Mouse (Mus musculus) bone marrow, adult 2 months (tissue): ENCODE measurements around the gene Rab37. TPM values are rescaled to one million over a fixed set of nuclear protein-coding genes. Genes with fewer than 3 reads are reported as not detected.

ENCODE experiments used
- H3K27ac ChIP-seq: fragments of 200-500 bp; 2 replicates; pipeline ENCODE4 v1.5.1; 2012; ENCODE audit warnings: low read depth, mild to moderate bottlenecking, control low read depth, inconsistent platforms, low read length; ENCODE audit not compliant: control insufficient read depth, poor library complexity, insufficient read depth
- H3K4me1 ChIP-seq: fragments of 200-500 bp; 2 replicates; pipeline ENCODE4 v1.6.1; 2011; ENCODE audit warnings: low read length; ENCODE audit not compliant: control insufficient read depth, insufficient read depth
- H3K4me3 ChIP-seq: fragments of 200-500 bp; replicated peaks from 2 replicates; pipeline ENCODE3; 2011; ENCODE audit warnings: mild to moderate bottlenecking, low read depth, low read length, control low read depth; ENCODE audit not compliant: control insufficient read depth
- CTCF ChIP-seq: fragments of 200-500 bp; IDR thresholded peaks from 2 replicates; pipeline ENCODE4 v1.5.1; 2011; ENCODE audit warnings: low read length, control low read depth; ENCODE audit not compliant: control insufficient read depth, insufficient read depth
- POLR2A ChIP-seq: fragments of 200-500 bp; IDR thresholded peaks from 2 replicates; pipeline ENCODE4 v1.6.1; 2011; ENCODE audit warnings: low read depth, mild to moderate bottlenecking, control low read depth, low read length, borderline replicate concordance; ENCODE audit not compliant: control insufficient read depth
- WGBS: fragments of 180-500 bp; shearing (Covaris S2); methylation state at CpG from one replicate; pipeline ENCODE4 v1.1.7; 2018; 5-methylcytosine and 5-hydroxymethylcytosine counted together
- polyA plus RNA-seq: library from polyadenylated mRNA; stranded (reverse); fragments of >200 nt; gene quantifications from 2 replicates; pipeline ENCODE4 v1.2.4, GENCODE M21; 2011; ENCODE audit warnings: low replicate concordance; ENCODE audit not compliant: missing spikeins, insufficient read depth, insufficient read length

The Rab37 gene
- polyA plus RNA-seq, 1 experiment = 11.6 TPM

DNA sequence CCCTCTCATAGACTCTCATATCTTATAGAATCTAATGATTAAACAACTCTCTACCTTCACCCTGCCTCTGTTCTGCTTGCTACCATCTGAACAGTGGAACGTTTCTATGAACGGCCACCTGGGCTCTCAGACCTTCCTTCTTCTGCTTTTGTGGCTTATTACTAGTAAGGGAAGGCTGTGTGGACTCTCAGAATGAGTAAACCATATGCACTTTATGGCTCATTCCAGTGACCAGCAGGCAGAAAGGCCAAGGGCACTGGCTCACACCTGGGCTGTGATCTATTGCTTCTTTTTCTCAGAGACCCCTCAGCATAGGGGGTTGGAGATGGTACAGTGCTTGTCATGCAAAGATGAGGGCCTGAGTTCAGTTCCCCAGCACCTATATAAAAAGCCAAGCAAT, 15.4 kb downstream of the Rab37 start:
- 20% methylated on average over 2 of the region's 2 CpGs for WGBS
- TF ChIP-seq POLR2A (no peak), CTCF (no peak)
- no peak overlapping the region for H3K4me3 ChIP-seq
- peaks cover 5% of the 10 kb centered on the region; the same call in 1 of the 2 replicates for H3K4me1 ChIP-seq
- H3K27ac ChIP-seq = no peak overlapping the region

DNA sequence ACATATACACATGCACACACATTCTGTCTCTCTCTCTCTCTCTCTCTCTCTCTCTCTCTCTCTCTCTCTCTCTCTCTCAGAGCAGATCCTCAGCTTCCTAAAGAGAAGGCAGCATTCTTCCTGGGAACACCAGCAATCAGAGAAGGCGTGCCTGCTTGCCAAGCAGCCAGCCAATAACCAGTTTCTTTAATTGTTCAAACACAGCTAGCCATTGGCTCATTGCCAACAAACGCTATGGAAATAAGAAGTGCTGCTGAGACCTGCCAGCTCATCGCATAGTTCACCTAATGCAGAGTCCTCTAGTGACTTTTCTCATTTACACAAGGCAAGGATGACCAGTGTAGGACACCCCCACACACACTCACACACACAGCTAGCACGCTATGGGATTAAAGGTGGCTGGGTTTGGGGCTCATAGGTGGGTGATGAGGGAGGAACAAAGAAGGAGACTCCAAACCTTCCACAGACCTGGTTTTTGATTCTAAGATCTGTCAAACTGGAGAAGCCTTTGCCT, 16.2 kb downstream of the Rab37 start:
- Histone ChIP-seq H3K27ac (no peak overlapping the region), H3K4me3 (no peak overlapping the region), H3K4me1 (peaks cover 5% of the 10 kb centered on the region; the same call in 1 of the 2 replicates)
- WGBS = 53% methylated on average over 4 of the region's 4 CpGs
- TF ChIP-seq CTCF (no peak), POLR2A (no peak)

DNA sequence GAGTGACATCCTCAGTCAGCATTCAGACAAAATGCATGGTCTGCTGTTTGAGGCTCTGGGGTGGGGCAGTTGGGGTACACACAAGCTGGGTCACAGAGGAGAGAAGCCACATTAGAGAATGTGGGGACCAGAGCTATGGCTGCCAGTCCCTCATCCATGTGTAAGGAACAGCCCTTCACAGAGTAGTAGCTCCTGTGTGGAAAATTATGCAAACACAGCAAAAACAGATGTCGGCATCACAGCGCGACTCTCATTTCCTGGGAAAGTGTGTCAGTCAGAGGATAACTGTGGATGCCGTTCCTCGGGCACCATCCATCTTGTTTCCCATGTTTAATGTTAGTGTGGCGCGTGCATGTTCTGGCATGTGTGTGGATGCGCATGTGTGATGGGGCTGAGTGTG, 16.9 kb downstream of the Rab37 start:
- H3K4me1 ChIP-seq = peaks cover 5% of the 10 kb centered on the region; the same call in 1 of the 2 replicates
- WGBS = 88% methylated on average over 8 of the region's 8 CpGs
- TF ChIP-seq POLR2A (no peak), CTCF (no peak)
- no peak overlapping the region for H3K27ac ChIP-seq
- H3K4me3 ChIP-seq = no peak overlapping the region

DNA sequence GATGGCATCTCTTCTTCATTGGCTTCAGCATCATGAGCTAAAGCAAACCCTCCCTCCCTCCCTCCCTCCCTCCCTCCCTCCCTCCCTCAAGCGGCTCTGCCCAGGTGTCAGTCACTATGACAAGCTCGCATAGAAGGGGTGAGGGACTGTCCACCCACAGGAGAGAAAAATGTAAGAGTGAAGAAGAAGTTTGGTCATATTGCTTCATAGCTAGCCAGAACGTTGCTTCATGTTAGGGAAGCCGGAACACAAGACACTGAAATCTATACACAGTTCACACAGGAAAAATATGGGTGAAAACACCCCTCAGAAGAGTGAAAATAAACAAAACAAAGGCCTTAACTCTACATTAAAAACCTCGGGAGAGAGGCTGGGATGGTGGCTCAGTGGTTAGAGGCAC, 19.0 kb downstream of the Rab37 start:
- H3K4me1 ChIP-seq = peaks cover 3% of the 10 kb centered on the region; the same call in 1 of the 2 replicates
- H3K27ac ChIP-seq = peak overlapping the region; percentile 46
- TF ChIP-seq POLR2A = no peak
- no peak for TF ChIP-seq CTCF
- WGBS = 23% methylated on average over 3 of the region's 5 CpGs
- H3K4me3 ChIP-seq = no peak overlapping the region

DNA sequence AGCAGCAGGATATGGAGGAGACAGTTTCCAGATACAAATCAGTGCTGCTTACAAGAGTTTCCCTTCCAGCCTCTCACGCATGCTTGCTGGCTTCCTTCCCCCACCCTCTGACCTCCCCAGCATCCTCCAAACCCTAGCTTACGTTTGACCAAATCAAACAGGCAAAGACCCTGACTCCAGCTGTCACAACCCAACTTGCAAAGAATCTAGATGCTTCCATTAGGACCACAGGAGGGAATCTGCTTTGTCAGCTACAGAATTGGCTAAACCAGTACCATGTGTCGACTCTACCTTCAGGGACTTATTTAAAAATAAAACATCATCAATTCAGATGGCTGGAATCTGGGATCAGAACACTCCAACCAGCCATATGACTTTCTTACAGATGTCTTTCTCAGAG, 21.0 kb downstream of the Rab37 start:
- no peak overlapping the region for H3K27ac ChIP-seq
- no peak for TF ChIP-seq POLR2A
- no peak for TF ChIP-seq CTCF
- H3K4me3 ChIP-seq = no peak overlapping the region
- WGBS = 51% methylated on average over 3 of the region's 3 CpGs
- peaks cover 2% of the 10 kb centered on the region; the same call in 1 of the 2 replicates for H3K4me1 ChIP-seq

DNA sequence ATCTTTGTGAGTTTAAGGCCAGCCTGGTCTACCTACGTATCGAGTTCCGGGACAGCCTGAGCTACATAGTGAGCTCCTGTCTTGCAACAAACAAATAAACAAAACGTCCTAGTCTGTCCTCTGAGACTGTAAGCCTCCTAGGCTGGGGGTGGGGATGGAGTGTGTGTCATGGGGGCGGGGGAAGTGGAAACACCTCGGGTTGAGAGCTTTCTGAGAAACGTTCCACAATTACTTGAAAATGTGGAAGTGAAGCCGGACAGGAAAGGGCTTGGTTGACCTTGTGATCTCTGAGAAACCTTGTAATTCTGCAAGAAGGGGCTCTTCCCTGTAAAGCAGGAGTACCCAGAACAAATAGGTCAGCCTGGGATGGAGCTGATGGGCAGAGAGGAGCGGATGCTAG, 28.2 kb downstream of the Rab37 start:
- WGBS = 31% methylated on average over 9 of the region's 9 CpGs
- no peak for TF ChIP-seq CTCF
- no peak for TF ChIP-seq POLR2A
- H3K4me3 ChIP-seq = peak overlapping the region; percentile 25
- H3K4me1 ChIP-seq = peaks cover 10% of the 10 kb centered on the region; the same call in 1 of the 2 replicates
- H3K27ac ChIP-seq = peak overlapping the region; percentile 62

DNA sequence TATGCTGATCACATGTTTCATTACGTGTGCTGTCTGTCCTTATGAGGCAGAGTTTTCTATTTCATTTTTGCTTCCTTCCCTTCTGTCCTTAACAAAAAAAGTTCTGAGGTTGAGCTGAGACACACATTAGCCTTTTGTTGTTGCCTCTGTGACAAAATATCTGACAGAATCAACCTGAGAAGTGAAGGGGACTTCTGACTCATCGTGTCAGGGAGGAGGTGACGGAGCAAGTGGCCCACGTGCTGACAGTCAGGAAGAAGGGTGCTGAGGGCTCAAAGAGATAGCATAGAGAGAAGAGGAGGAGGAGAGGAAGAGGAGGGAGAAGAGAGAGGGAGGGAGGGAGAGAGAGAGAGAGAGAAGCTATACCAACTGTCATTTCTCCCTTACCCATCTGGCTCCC, 37.3 kb downstream of the Rab37 start:
- Histone ChIP-seq H3K27ac (no peak overlapping the region), H3K4me3 (no peak overlapping the region), H3K4me1 (no peaks in the 10 kb centered on the region; the same call in 1 of the 2 replicates)
- 26% methylated on average over 4 of the region's 4 CpGs for WGBS
- TF ChIP-seq CTCF (no peak), POLR2A (no peak)

DNA sequence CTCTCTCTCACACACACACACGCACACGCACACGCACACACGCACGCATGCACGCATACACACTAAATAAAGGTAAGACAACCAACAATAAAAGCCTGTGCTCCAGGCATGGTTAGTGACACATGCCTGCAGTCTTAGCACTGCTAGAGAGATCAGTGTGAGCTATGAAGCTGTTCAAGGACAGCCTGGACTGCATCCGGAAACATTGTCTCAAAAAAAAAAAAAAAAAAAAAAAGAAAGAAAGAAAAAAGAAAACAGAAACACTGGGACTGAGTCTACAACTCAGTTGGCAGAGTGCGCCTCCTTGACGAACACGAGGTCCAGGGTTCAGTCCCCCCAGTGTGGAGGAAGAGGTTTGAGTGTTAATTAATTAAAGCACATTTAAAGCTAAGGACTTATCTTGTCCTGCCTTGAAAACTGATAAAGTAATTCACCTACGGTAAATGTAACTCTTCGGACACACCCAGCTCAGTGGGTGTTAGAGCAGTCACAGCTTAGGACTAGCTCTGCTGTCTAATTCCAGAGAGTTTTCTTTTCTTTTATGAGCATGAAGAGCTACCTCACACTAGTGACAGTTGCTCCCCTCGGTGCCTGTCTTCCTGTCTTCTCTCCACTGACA, 38.4 kb downstream of the Rab37 start:
- 79% methylated on average over 13 of the region's 13 CpGs for WGBS
- no peak overlapping the region for H3K27ac ChIP-seq
- no peaks in the 10 kb centered on the region; the same call in 1 of the 2 replicates for H3K4me1 ChIP-seq
- TF ChIP-seq POLR2A = no peak
- no peak for TF ChIP-seq CTCF
- H3K4me3 ChIP-seq = no peak overlapping the region

DNA sequence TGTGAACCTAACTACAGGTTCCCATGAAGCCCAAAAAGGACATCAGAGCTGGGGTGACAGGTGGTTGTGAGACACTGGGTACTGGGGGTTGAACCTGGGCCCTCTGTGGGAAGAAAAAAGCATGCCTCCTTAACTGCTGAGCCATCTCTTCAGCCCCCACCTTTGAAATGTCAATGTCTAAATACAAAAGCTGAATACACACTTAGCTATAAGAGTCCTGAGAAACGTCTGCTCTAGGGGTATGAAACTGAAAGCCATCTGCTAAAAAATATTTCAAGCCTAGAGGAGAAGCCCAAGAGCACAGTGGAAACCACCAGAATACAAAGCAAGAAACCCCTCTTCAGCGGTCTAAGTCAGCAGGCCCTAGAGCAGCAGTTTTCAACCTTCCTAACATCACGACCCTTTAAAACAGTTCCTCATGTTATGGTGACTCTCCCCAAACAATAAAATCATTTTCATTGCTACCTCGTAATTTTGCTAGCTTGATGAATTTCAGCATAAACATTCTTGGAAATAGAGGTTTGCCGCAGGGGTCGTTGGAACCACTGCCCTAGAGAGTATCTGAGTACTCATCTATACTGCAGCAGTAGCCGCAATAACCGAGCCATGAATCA, 40.6 kb downstream of the Rab37 start:
- Histone ChIP-seq H3K4me3 (peak overlapping the region; percentile 54), H3K27ac (no peak overlapping the region; the same call in 1 of the 2 replicates), H3K4me1 (peaks cover 2% of the 10 kb centered on the region; the same call in 1 of the 2 replicates)
- WGBS = 70% methylated on average over 8 of the region's 8 CpGs
- TF ChIP-seq POLR2A (no peak), CTCF (no peak)
